Mouse (Mus musculus) right cerebral cortex, postnatal 36 days (tissue): Measurements from ENCODE around the gene Id2.

Source experiments
- DNase-seq, 2 experiments: peaks; one replicate each; pipeline ENCODE4 v3.0.0; 2022; ENCODE audit warnings: low spot score in 2 of 2, mixed read lengths in 1 of 2

Id2 gene

GRCm38 (mm10) chr12:25097052-25097209 lies at the start of gene Id2:
Gene Id2, minus strand, starts transcription at chr12:25097140.
- no peak for DNase-seq

GRCm38 (mm10) chr12:25145344-25145698 lies 48.4 kb upstream of the Id2 start:
- DNase-seq = no peak

GRCm38 (mm10) chr12:25144591-25145343 lies 47.8 kb upstream of the Id2 start:
- no peak for DNase-seq

DNA sequence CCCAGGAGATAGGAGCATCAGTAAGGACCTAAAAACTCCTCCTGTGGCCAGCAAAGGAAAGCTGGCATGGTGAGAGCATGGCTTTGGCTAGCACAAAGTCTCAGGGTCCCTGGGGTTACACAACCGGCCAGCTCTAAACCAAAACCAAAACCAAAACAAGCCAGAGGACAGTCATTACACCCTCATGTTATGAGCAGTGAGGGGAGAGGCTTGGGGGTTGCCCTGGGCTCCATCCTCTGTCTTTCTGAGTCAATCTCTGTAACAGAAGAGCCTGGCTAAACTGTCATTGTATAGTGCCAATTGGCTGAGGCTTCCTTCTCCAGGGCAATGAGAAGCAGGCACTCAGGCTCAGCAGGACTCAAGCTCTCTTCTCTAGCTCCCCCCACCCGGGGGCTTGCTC lies 46.6 kb upstream of the Id2 start:
- no peak for DNase-seq

DNA sequence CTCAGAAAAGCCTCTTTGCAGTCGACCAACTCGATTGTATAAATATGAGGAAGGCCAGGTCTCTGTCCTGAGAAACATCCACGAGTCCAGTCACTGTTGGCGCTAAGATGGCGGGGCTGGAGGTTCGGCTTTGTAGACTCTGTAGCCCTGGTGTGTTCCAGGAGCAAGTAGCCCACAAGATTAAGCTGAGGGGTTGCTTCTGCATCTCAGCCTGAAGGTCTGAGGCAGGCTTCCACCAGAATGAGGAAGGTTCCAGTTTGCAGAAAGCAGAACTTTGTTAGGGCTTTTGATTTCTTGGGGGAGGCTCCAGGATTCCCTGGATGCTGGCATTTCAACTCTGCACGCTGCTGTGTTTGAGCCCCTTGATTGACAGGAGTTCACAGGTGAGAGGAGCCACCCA lies 45.3 kb upstream of the Id2 start:
- no peak for DNase-seq

DNA sequence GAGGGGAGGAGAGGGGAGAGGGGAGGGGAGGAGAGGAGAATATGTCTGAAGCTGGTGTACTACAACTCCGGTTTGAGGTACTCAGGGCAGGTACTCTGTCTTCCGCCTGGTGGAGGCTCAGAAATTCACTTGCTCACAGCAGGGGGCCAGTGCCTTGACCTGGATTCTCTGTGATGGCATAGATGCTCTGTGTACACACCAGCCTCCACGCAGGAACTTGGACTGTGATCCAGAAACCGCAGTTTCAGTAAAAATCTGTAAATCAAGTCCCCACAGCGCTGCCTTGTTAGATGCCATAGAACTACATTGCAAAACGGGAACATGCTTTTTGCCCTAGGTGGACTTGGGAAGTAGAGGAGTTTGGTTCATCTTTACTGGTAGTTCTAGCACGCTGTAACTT lies 44.4 kb upstream of the Id2 start:
- DNase-seq = no peak

DNA sequence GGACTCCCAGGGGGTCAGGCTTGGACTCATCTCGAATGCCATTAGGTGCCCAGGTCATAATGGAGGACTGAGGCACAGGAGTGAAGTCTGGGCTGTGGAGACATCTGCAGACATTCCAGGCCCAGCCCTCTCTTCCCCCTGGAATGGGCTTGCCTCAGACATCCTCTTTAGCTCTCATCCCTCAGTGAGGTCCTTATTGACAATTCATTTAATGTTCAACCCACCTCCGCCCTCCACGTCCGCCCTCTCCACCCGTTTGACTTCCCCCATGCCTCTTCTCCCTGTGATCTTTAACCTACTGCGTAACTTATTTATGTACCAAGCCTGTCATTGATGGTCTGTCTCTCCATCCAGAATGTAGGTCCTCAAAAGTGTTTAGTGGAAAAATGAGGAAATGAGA lies 43.2 kb upstream of the Id2 start:
- DNase-seq = no peak

GRCm38 (mm10) chr12:25138616-25139015 lies 41.7 kb upstream of the Id2 start:
- DNase-seq = no peak

DNA sequence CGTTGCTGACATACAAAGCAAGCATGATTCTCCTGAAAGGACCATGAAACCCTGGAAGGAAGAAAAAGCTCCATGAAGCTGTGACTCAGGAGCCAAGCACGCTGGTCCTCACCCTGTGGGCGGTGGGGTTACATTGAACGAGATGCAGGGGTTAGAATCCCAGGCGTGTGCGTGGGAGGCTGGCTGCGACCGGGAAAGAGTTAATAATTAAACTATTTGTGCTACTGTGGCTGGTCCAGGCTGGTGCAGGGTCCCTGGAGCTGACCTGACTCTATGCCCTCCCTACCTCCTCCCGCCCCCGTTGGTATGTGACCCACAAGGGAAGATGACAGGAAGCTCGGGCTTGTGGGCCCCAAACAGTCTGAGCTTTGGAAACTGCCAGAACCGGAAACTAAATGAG lies 35.1 kb upstream of the Id2 start:
- no peak for DNase-seq

DNA sequence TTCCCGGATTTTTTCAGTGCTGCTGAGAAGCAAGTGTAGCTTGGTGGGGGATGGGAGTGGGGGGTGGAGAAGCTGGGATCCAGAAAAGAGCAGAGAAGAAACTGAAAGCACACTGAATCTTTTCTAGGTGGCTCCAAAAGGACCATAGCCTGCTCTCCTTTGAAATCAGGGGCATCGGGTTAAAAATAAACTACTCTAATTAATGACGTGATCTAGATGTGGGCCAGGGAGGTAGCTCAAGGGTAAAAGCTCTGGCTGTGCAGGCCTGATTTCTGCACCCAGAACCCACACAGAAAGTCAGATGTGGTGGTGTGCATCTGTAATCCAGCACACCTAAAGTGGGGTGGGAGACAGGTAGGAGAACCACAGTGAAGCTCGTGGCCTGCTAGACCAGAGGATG lies 30.7 kb upstream of the Id2 start:
- no peak for DNase-seq

GRCm38 (mm10) chr12:25126228-25126627 lies 29.3 kb upstream of the Id2 start:
- DNase-seq = no peak

DNA sequence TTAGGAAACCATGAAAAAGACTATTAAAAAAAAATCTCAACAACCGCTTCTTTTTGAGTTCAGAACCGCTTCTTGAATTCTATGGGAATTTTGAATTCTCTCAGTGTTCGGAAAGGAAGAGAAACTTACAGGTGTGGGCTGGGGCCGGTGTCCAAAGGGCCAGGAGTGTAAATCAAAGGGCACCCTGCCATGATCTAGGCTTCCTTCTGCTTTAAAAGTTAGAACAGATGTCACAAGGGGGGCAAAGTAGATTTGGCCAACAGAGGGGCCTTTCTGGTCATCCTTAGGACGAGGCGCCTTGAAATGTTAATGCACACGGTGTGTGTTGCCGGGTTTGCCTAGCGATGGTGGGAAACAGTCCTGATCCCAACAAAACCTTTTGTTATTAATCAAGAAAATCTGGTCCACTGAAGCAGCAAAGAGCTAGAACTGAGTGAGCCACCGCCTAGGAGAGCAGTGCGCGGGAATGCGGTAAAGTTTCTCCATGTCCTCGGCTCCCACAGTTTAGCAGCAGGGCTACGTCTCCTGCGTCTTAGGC lies 28.4 kb upstream of the Id2 start:
- no peak for DNase-seq

GRCm38 (mm10) chr12:25124431-25125238 lies 27.7 kb upstream of the Id2 start:
- no peak for DNase-seq

DNA sequence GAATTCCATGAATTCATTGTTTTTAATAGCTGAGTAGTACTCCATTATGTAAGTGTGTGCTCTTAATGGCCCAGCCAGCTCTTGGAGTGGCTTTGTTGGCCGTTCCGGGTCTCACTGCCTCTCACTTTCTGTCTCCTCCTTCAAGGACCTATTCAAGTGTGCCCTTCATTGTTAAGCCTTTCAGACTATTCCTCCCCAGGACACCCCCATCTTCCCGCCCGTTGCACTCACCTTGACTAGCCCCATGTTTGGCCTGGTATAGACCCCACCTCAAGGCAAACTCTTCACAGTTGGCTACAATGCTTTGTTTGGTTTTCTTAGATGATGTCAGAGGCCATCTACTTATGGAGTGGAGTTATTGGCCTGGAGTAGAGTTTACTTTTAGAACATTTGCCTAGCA lies 23.8 kb upstream of the Id2 start:
- no peak for DNase-seq

- no peak for DNase-seq
Observed at GRCm38 (mm10) chr12:25119278-25119677, 22.3 kb upstream of the Id2 start.

GRCm38 (mm10) chr12:25117856-25118511 lies 21.0 kb upstream of the Id2 start:
- no peak for DNase-seq

DNA sequence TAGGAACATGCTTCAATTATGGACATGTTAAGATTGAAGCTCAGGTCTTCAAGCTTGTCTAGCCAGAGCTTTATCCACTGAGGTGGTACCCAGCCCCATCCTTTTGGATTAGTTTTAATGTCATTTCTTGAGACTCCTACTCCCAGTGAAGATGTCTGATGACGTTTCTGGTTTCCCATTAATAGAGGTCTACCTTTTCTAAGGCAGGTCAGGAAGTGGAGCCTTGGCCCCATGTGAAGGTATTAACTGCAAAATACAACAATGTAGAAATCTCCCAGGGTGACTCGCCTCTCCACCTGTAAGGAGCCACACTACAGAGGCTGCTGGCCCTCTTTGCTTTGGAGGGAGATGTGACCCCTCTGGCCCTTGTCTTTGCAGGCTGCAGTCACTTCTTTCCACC lies 19.2 kb upstream of the Id2 start:
- no peak for DNase-seq

- no peak for DNase-seq
Observed at GRCm38 (mm10) chr12:25114426-25114825, 17.5 kb upstream of the Id2 start.

DNA sequence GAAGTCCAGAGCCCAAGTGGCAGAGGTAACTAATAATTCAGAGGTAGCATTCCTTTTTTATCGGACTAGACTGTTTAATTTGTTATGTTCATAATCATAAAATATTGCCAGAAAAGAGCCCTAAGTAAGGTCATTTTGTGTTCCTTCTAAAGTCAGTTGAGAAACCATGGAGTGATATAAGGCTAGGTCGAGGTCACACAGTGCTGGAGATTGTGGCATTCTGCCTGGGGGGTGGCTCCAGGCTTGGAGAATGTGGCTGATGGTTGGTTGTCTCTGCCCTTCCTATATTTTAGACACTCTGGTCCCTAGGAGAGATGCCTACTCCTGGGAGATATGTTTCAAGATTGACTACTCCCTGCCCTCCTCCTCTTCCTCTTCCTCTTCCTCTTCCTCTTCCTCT lies 16.4 kb upstream of the Id2 start:
- no peak for DNase-seq

GRCm38 (mm10) chr12:25112806-25113205 lies 15.9 kb upstream of the Id2 start:
- no peak for DNase-seq

DNA sequence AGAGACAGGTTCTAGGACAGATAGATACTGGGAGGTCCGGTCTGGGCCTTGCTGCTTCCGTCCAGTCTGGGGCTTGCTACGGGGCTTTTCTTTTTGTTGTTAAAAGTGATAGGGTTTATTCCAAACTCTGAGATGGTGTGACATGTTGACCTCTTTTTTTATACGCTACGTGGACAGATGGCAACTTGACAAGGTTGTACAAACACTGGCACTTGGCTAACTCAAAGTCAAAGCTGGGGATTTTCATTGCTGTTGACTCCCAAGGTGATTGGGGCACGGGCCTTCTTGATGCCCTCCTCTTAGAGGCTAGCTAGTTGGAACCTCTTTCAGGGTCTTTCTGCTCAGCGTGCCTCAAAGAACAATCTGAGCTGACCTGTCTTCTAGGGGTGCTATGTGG lies 13.7 kb upstream of the Id2 start:
- DNase-seq = no peak

GRCm38 (mm10) chr12:25109971-25110681 lies 13.2 kb upstream of the Id2 start:
- no peak for DNase-seq
